Mouse (Mus musculus) adrenal gland, adult 18-20 months (tissue): Measurements from ENCODE around the gene Ift27. TPM values are rescaled to one million over a fixed set of nuclear protein-coding genes. Genes with fewer than 3 reads are reported as not detected.

ENCODE experiments used
- DNase-seq, 2 experiments: peaks; one replicate each; pipeline ENCODE4 v3.0.0; 2021 to 2022; ENCODE audit warnings: low spot score in 2 of 2
- total RNA-seq, 2 experiments: library from RNA; stranded (reverse); gene quantifications; 1 replicate in 1 of 2; 2 replicates in 1 of 2; pipeline ENCODE4 v1.2.3; 2021

The Ift27 gene
- total RNA-seq, 2 experiments from 2014 or later = 13.2 to 14.8 TPM

- DNase-seq = peak in 1 of 2 experiments; percentile 18
Measured at GRCm38 (mm10) chr15:78172899-78173817, 749 bp downstream of the Ift27 start.

DNA sequence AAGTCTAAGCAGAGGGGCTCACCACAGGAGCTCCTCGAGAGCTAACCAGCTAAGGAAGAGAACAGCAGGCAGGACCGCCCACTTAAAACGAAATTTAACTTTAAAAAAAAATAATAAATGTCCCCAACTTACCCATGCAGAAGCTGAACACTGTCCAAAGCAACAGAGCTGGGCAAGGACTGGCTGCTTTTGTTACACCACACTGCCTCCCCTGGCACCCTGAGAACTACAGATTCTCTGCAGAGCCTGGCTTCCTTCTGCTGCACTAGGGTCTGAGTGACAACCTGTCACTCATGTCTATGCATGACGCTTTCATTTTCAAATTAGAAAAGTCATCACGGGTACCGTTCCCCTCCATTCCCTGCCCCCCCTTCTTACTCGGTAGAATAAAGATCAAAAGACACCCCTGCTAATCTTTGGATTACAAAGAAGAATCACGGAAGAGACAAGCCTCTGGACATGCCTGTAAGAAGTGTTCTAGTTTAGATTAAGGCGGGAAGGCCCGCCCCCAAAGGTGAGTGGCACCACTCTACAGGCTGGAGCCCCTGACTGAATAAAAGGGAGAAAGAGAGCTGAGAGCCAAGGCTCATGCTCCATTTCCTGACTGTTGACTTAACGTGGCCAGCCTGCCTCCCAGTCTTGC, 1.5 kb downstream of the Ift27 start:
- DNase-seq = no peak

DNA sequence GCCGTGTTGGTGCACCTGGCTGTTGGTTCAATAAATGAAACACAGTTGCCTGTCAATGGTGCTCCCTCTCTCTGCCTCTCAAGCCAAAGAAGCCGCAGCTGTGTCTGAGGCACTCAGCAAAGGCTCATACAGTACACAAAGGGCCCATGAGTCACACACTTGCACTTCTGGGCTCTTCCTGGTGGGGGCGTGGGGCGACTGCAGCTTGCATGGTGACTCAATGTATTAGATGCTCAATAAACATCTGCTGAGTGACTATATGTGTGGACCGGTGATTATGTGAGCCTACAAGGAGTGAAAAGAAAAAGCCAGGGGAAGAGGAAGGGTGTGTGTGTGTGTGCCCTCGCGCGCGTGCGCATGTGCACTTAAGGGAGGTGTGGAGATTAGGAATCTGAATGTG, 2.3 kb downstream of the Ift27 start:
- DNase-seq = no peak

GRCm38 (mm10) chr15:78170708-78171107, 3.2 kb downstream of the Ift27 start:
- DNase-seq = no peak

DNA sequence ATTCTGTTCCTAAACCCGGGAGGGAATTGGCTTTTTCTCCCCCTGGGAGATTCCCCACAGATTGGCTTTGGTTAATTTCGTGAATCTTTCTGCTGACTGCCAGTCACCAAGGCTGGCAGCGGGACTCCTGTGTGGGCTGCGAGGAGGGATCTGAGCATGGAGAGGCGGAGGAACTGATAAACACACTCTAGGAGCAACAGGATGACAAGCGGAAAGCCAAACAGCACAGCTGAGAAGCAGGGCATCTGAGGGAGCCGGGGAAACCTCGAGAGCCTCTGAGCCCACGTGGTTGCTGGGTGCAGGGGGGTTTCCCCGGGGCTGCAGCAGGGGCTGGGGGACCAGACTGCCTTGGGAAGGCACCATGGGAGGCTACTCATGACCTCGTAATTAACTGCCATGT, 4.3 kb downstream of the Ift27 start:
- DNase-seq = no peak

- no peak for DNase-seq
Measured at GRCm38 (mm10) chr15:78165292-78165691, 8.6 kb downstream of the Ift27 start.

- DNase-seq = no peak
Measured at GRCm38 (mm10) chr15:78164466-78164865, 9.4 kb downstream of the Ift27 start.

DNA sequence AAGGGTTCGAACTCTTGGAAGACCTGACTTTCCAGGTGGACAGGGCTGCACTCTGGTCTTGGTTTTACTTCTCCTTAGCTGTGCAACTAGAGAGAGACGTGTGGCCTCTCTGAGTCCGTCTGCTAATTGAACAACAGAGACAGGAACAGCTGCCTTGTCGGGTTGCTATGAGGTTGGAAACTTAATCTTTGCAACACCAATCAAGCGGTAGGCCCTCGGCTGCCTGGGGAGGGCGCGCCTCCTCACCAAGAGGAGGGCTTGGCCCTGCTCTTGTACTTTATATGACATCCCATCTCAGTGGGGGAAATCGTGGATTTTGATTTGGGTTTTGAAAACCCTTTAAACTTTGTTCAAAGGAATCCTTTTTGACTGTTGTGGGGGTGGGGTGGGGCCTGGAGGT, 12.0 kb downstream of the Ift27 start:
- DNase-seq = no peak

GRCm38 (mm10) chr15:78158335-78158734, 15.6 kb downstream of the Ift27 start:
- DNase-seq = no peak

GRCm38 (mm10) chr15:78157824-78158223, 16.1 kb downstream of the Ift27 start:
- DNase-seq = no peak

GRCm38 (mm10) chr15:78157330-78157729, 16.6 kb downstream of the Ift27 start:
- DNase-seq = no peak

DNA sequence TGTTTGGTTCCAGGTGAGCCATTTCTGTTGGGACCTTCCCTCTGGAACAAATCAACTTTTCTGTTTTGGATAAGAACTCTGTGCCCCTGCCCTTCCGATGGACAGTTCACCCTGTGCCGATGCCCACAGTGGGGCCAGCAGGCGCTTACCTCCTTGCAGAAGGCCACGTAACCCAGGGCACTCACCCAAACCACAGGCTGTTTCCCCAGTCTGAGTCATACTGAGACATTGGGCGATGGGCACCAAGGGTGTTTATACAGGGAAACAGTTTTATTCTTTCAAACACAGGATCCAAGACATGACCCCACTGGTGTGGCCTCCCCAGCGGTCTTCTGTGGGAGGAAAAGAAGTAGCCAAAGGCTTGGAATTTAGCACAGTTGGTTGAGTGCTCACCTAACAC, 18.5 kb downstream of the Ift27 start:
- DNase-seq = no peak

- no peak for DNase-seq
Measured at GRCm38 (mm10) chr15:78153045-78153775, 20.7 kb downstream of the Ift27 start.

- no peak for DNase-seq
Measured at GRCm38 (mm10) chr15:78148565-78148964, 25.3 kb downstream of the Ift27 start.

GRCm38 (mm10) chr15:78140226-78140625, 33.7 kb downstream of the Ift27 start:
- DNase-seq = no peak

DNA sequence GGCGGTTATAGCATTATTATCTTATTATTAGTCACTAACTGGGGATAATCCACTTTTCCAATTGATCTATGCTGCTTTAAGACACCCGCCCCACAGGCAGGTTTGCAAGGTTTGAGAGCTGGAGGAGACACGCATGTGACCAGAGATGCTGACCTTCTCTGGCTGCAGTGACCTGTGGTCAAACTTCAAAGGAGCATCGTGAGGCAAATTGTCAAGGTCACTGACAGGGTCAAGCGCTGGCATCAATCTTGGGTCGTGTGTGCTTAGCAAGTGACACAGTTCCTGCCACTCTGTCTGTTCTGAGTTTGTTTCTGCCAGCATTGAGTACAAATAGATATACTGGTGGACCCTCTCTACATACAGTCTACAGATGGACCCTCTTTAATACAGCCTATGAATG, 39.3 kb downstream of the Ift27 start:
- DNase-seq = no peak

GRCm38 (mm10) chr15:78133389-78133788, 40.5 kb downstream of the Ift27 start:
- DNase-seq = no peak

- DNase-seq = peak; percentile 91 to 95
Measured at GRCm38 (mm10) chr15:78119704-78120103, 54.2 kb downstream of the Ift27 start, which contains the start of gene Cacng2. Gene Cacng2, minus strand, starts transcription at chr15:78120028.

DNA sequence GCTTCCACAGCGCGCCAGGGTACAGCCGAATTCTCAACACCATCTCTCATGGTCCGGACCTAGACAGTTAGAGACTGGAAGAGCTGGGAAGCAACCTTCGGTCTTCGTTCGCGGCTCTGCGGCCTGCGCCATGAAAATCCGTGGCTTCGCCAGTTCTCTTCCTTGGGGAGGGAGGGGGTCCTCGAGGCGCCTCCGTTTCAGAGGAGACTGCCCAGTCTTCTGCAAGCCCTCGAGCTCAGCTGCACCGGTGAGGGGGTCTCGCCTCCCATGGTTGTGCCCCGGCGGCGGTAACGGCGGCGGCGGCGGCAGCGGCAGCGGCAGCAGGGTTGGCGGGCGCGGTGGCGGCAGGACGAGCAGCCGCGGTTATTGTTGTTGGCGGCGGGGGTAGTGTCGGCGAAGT, 54.7 kb downstream of the Ift27 start:
- DNase-seq = no peak

GRCm38 (mm10) chr15:78118275-78118995, 55.5 kb downstream of the Ift27 start:
- DNase-seq = no peak

- DNase-seq = no peak
Measured at GRCm38 (mm10) chr15:78117731-78118130, 56.2 kb downstream of the Ift27 start.
